Mouse (Mus musculus): ENCODE data around the gene Dnase1. TPM values are rescaled to one million over a fixed set of nuclear protein-coding genes. Genes with fewer than 3 reads are reported as not detected.
A peak's percentile ranks its signal among the peaks of the same experiment; 100 is the strongest.

The Dnase1 gene
- polyA plus RNA-seq, 1 experiment from 2014 or later = 8.9 TPM

GRCm38 (mm10) chr16:4085051-4085450, 48.3 kb downstream of the Dnase1 start:
- H3K9me3 ChIP-seq (ENCODE audit: control insufficient read depth) = no peaks in the 10 kb centered on the region
- no peak overlapping the region for H3K27ac ChIP-seq (ENCODE audit: low read depth, low read length)
- H3K36me3 ChIP-seq (ENCODE audit: control insufficient read depth, insufficient read depth) = peaks cover 59% of the 10 kb centered on the region
- ATAC-seq = no peak
- 98% methylated on average over 7 of the region's 7 CpGs for WGBS
- no peak for TF ChIP-seq CTCF (IDR thresholded peaks at IDR 0.05; ENCODE audit: low read depth)
- H3K9ac ChIP-seq (ENCODE audit: low read depth, low read length) = no peak overlapping the region
- no peak overlapping the region for H3K4me3 ChIP-seq (ENCODE audit: low read depth, low read length)
- no peak overlapping the region for H3K4me2 ChIP-seq (replicated peaks; ENCODE audit: low read depth)
- H3K4me1 ChIP-seq (replicated peaks; ENCODE audit: control insufficient read depth, insufficient read depth, low read length) = no peaks in the 10 kb centered on the region
- H3K27me3 ChIP-seq (replicated peaks; ENCODE audit: control insufficient read depth, insufficient read depth, low read length) = no peaks in the 10 kb centered on the region

- no peak overlapping the region for H3K4me2 ChIP-seq (replicated peaks; ENCODE audit: low read depth)
- peak overlapping the region; percentile 21; the same call in 1 of the 2 replicates for H3K27ac ChIP-seq (ENCODE audit: low read depth, low read length)
- H3K9ac ChIP-seq (ENCODE audit: low read depth, low read length) = no peak overlapping the region
- 90% methylated on average over 9 of the region's 9 CpGs for WGBS
- H3K36me3 ChIP-seq (ENCODE audit: control insufficient read depth, insufficient read depth) = peaks cover 67% of the 10 kb centered on the region
- no peaks in the 10 kb centered on the region for H3K27me3 ChIP-seq (replicated peaks; ENCODE audit: control insufficient read depth, insufficient read depth, low read length)
- no peak for TF ChIP-seq CTCF (IDR thresholded peaks at IDR 0.05; ENCODE audit: low read depth)
- H3K4me1 ChIP-seq (replicated peaks; ENCODE audit: control insufficient read depth, insufficient read depth, low read length) = no peaks in the 10 kb centered on the region
- no peak overlapping the region for H3K4me3 ChIP-seq (ENCODE audit: low read depth, low read length)
- ATAC-seq = no peak
- H3K9me3 ChIP-seq (ENCODE audit: control insufficient read depth) = no peaks in the 10 kb centered on the region
Measured at GRCm38 (mm10) chr16:4085851-4086387, 49.2 kb downstream of the Dnase1 start.

GRCm38 (mm10) chr16:4087214-4087913, 50.6 kb downstream of the Dnase1 start:
- no peak overlapping the region for H3K27ac ChIP-seq (ENCODE audit: low read depth, low read length)
- no peak overlapping the region for H3K4me2 ChIP-seq (replicated peaks; ENCODE audit: low read depth)
- TF ChIP-seq CTCF (IDR thresholded peaks at IDR 0.05; ENCODE audit: low read depth) = no peak
- H3K36me3 ChIP-seq (ENCODE audit: control insufficient read depth, insufficient read depth) = peaks cover 77% of the 10 kb centered on the region
- no peak overlapping the region for H3K4me3 ChIP-seq (ENCODE audit: low read depth, low read length)
- no peak overlapping the region for H3K9ac ChIP-seq (ENCODE audit: low read depth, low read length)
- H3K27me3 ChIP-seq (replicated peaks; ENCODE audit: control insufficient read depth, insufficient read depth, low read length) = no peaks in the 10 kb centered on the region
- no peaks in the 10 kb centered on the region for H3K9me3 ChIP-seq (ENCODE audit: control insufficient read depth)
- no peaks in the 10 kb centered on the region for H3K4me1 ChIP-seq (replicated peaks; ENCODE audit: control insufficient read depth, insufficient read depth, low read length)
- ATAC-seq = no peak
- 85% methylated on average over 8 of the region's 8 CpGs for WGBS

Small RNA genes lying within 50 kb of the gene (microRNA-seq; reads per million reads assigned to microRNA genes)
- not detected for gene Gm23413

Other genes starting within 250 kb of the Dnase1 start
- gene Olfr15, start 206.1 kb upstream of the Dnase1 start, polyA plus RNA-seq (2015; fragmentation: Nextera tagmentation; extraction: Ambion mirVana) = not detected in 2 replicates
- gene Zfp174, start 189.7 kb upstream of the Dnase1 start, polyA plus RNA-seq (2015; fragmentation: Nextera tagmentation; extraction: Ambion mirVana) = 0.35 and 0.44 TPM in 2 replicates
- gene Naa60, start 164.6 kb upstream of the Dnase1 start, polyA plus RNA-seq (2015; fragmentation: Nextera tagmentation; extraction: Ambion mirVana) = 34.0 and 35.4 TPM in 2 replicates
- 2.2 and 2.7 TPM in 2 replicates for gene Zfp597, start 152.4 kb upstream of the Dnase1 start, polyA plus RNA-seq (2015; fragmentation: Nextera tagmentation; extraction: Ambion mirVana)
- 0.72 and 1.2 TPM in 2 replicates for gene Gm20695, start 152.3 kb upstream of the Dnase1 start, polyA plus RNA-seq (2015; fragmentation: Nextera tagmentation; extraction: Ambion mirVana)
- 5.5 and 6.4 TPM in 2 replicates for gene 1700037C18Rik, start 128.3 kb upstream of the Dnase1 start, polyA plus RNA-seq (2015; fragmentation: Nextera tagmentation; extraction: Ambion mirVana)
- 9.1 and 9.2 TPM in 2 replicates for gene Cluap1, start 128.1 kb upstream of the Dnase1 start, polyA plus RNA-seq (2015; fragmentation: Nextera tagmentation; extraction: Ambion mirVana)
- gene Nlrc3, start 60.3 kb upstream of the Dnase1 start, polyA plus RNA-seq (2015; fragmentation: Nextera tagmentation; extraction: Ambion mirVana) = 0.46 and 0.50 TPM in 2 replicates
- gene Slx4, start 33.2 kb upstream of the Dnase1 start, polyA plus RNA-seq (2015; fragmentation: Nextera tagmentation; extraction: Ambion mirVana) = 5.6 and 6.0 TPM in 2 replicates
- gene Trap1, start 40.9 kb downstream of the Dnase1 start, polyA plus RNA-seq (2015; fragmentation: Nextera tagmentation; extraction: Ambion mirVana) = 33.9 and 35.3 TPM in 2 replicates
- gene Crebbp, start 177.1 kb downstream of the Dnase1 start, polyA plus RNA-seq (2015; fragmentation: Nextera tagmentation; extraction: Ambion mirVana) = 22.7 and 33.1 TPM in 2 replicates

Data from intestine, postnatal 0 days (tissue).